Mouse (Mus musculus) gastrocnemius, adult 2 months (tissue): ENCODE results near the gene Plxnb2. TPM values are rescaled to one million over a fixed set of nuclear protein-coding genes. Genes with fewer than 3 reads are reported as not detected.

Experiments
- DNase-seq: peaks from one replicate; pipeline ENCODE4 v3.0.0; 2022
- H3K27ac ChIP-seq: fragments of 200-600 bp; 2 replicates; pipeline ENCODE4 v1.8.1; 2022; ENCODE audit warnings: mild to moderate bottlenecking
- H3K4me3 ChIP-seq: fragments of 200-600 bp; 2 replicates; pipeline ENCODE4 v1.8.1; 2022; ENCODE audit warnings: mild to moderate bottlenecking, moderate library complexity
- CTCF ChIP-seq: fragments of 200-600 bp; IDR thresholded peaks from 2 replicates; pipeline ENCODE4 v1.8.1; 2022; ENCODE audit warnings: antibody characterized with exemption, mild to moderate bottlenecking, moderate library complexity
- intact Hi-C: fragments of 180-260 bp; cut with DNase I; formaldehyde crosslinking; loops from one replicate; pipeline ENCODE4 v1.15.1; 2025
- total RNA-seq, 2 experiments: library from RNA; stranded (reverse); gene quantifications; 2 replicates each; pipeline ENCODE4 v1.2.3; 2021

The Plxnb2 gene
- total RNA-seq, 2 experiments from 2014 or later: 8.3 to 8.7 TPM

- intact Hi-C loops: no loop called here
- no peak for TF ChIP-seq CTCF
- Histone ChIP-seq H3K27ac (peak overlapping the region; percentile 86), H3K4me3 (peak overlapping the region; percentile 86)
- peak; percentile 18 for DNase-seq
Measured at GRCm38 (mm10) chr15:89178260-89178860, 2.2 kb downstream of the Plxnb2 start.

- peak overlapping the region; percentile 86 for H3K27ac ChIP-seq
- intact Hi-C loops: no loop called here
- DNase-seq: no peak
- H3K4me3 ChIP-seq: peak overlapping the region; percentile 86
- TF ChIP-seq CTCF: no peak
Measured at GRCm38 (mm10) chr15:89177576-89178259, 2.9 kb downstream of the Plxnb2 start.

GRCm38 (mm10) chr15:89177121-89177520 is 3.5 kb downstream of the Plxnb2 start:
- intact Hi-C loops: no loop called here
- Histone ChIP-seq H3K4me3 (peak overlapping the region; percentile 21), H3K27ac (peak overlapping the region; percentile 86)
- peak; percentile 71 for DNase-seq
- no peak for TF ChIP-seq CTCF

GRCm38 (mm10) chr15:89175411-89176155 is 5.0 kb downstream of the Plxnb2 start:
- H3K4me3 ChIP-seq: no peak overlapping the region
- no peak for TF ChIP-seq CTCF
- H3K27ac ChIP-seq: no peak overlapping the region
- intact Hi-C loops: no loop called here
- no peak for DNase-seq

- DNase-seq: no peak
- TF ChIP-seq CTCF: no peak
Measured at GRCm38 (mm10) chr15:89174889-89175339, 5.7 kb downstream of the Plxnb2 start.

GRCm38 (mm10) chr15:89173906-89174214 is 6.7 kb downstream of the Plxnb2 start:
- Histone ChIP-seq H3K27ac (peak overlapping the region; percentile 80), H3K4me3 (peak overlapping the region; percentile 87)
- intact Hi-C loops: no loop called here
- TF ChIP-seq CTCF: no peak
- peak; percentile 77 for DNase-seq

More at GRCm38 (mm10) chr15:89174889-89175339, 5.7 kb downstream of the Plxnb2 start:
- Histone ChIP-seq H3K4me3 (no peak overlapping the region), H3K27ac (no peak overlapping the region)
- intact Hi-C loops: no loop called here

- peak overlapping the region; percentile 87 for H3K4me3 ChIP-seq
- TF ChIP-seq CTCF: no peak
- intact Hi-C loops: no loop called here
- H3K27ac ChIP-seq: peak overlapping the region; percentile 80
- peak; percentile 54 for DNase-seq
Measured at GRCm38 (mm10) chr15:89173024-89173905, 7.3 kb downstream of the Plxnb2 start.

GRCm38 (mm10) chr15:89172276-89172935 is 8.2 kb downstream of the Plxnb2 start:
- H3K27ac ChIP-seq: peak overlapping the region; percentile 80
- H3K4me3 ChIP-seq: peak overlapping the region; percentile 87
- DNase-seq: no peak
- TF ChIP-seq CTCF: no peak
- intact Hi-C loops: no loop called here

GRCm38 (mm10) chr15:89171526-89172051 is 9.0 kb downstream of the Plxnb2 start:
- TF ChIP-seq CTCF: no peak
- Histone ChIP-seq H3K4me3 (no peak overlapping the region), H3K27ac (no peak overlapping the region)
- no peak for DNase-seq
- intact Hi-C loops: no loop called here

GRCm38 (mm10) chr15:89170102-89170501 is 10.5 kb downstream of the Plxnb2 start:
- TF ChIP-seq CTCF: no peak
- peak overlapping the region; percentile 42; the same call in 1 of the 2 replicates for H3K4me3 ChIP-seq
- intact Hi-C loops: no loop called here
- H3K27ac ChIP-seq: peak overlapping the region; percentile 72
- no peak for DNase-seq

- intact Hi-C loops: no loop called here
- no peak for TF ChIP-seq CTCF
- peak; percentile 85 for DNase-seq
- peak overlapping the region; percentile 72 for H3K27ac ChIP-seq
- peak overlapping the region; percentile 42 for H3K4me3 ChIP-seq
Measured at GRCm38 (mm10) chr15:89169431-89169830, 11.2 kb downstream of the Plxnb2 start.
